Mouse (Mus musculus): ENCODE results near the gene Lamtor2.

Gene Lamtor2

GRCm38 (mm10) chr3:88505081-88505480 lies 47.8 kb downstream of the Lamtor2 start:
- in situ Hi-C loops (cut with MboI; ENCODE audit: low sequenced_read_pairs) = no loop called here

GRCm38 (mm10) chr3:88503881-88504746 lies 48.8 kb downstream of the Lamtor2 start:
- in situ Hi-C loops (cut with MboI; ENCODE audit: low sequenced_read_pairs) = no loop called here

- in situ Hi-C loops (cut with MboI; ENCODE audit: low sequenced_read_pairs) = no loop called here
Measured at GRCm38 (mm10) chr3:88503505-88503863, 49.4 kb downstream of the Lamtor2 start.

GRCm38 (mm10) chr3:88502641-88503504 lies 50.0 kb downstream of the Lamtor2 start:
- in situ Hi-C loops (cut with MboI; ENCODE audit: low sequenced_read_pairs) = no loop called here

GRCm38 (mm10) chr3:88502031-88502571 lies 50.8 kb downstream of the Lamtor2 start:
- in situ Hi-C loops (cut with MboI; ENCODE audit: low sequenced_read_pairs) = no loop called here

GRCm38 (mm10) chr3:88501366-88502030 lies 51.4 kb downstream of the Lamtor2 start:
- in situ Hi-C loops (cut with MboI; ENCODE audit: low sequenced_read_pairs) = no loop called here

- in situ Hi-C loops (cut with MboI; ENCODE audit: low sequenced_read_pairs) = no loop called here
Measured at GRCm38 (mm10) chr3:88500655-88501365, 52.1 kb downstream of the Lamtor2 start.

- in situ Hi-C loops (cut with MboI; ENCODE audit: low sequenced_read_pairs) = no loop called here
Measured at GRCm38 (mm10) chr3:88500087-88500486, 52.8 kb downstream of the Lamtor2 start.
